Mouse (Mus musculus) thymus, postnatal 36 days (tissue): ENCODE data around the gene Pemt.
"Not testable (repeated sequence)": the region's sequence is repeated elsewhere in the genome, so short reads cannot be mapped to it uniquely, and the experiment has no call there.

Experiments used
- DNase-seq, 2 experiments: peaks; one replicate each; pipeline ENCODE4 v3.0.0; 2022; ENCODE audit warnings: mixed read lengths in 2 of 2

The Pemt gene

DNA sequence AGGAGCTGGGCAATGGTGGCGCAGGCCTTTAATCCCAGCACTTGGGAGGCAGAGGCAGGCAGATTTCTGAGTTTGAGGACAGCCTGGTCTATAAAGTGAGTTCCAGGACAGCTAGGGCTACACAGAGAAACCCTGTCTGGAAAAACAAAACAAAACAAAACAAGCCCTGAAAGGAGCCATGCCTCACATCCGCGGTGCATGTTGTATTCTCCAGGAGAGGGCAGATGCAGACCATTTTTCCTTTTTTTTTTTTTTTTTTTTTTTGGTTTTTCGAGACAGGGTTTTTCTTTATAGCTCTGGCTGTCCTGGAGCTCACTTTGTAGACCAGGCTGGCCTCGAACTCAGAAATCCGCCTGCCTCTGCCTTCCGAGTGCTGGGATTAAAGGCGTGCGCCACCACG is 101.4 kb downstream of the Pemt start:
- DNase-seq = not testable (repeated sequence)

- no peak for DNase-seq
These were observed 104.9 kb downstream of the Pemt start for GRCm38 (mm10) chr11:59941391-59941790.

- DNase-seq = no peak
These were observed 105.6 kb downstream of the Pemt start for GRCm38 (mm10) chr11:59940645-59941044.

GRCm38 (mm10) chr11:59939821-59940220 is 106.5 kb downstream of the Pemt start:
- DNase-seq = no peak

- DNase-seq = no peak
These were observed 108.7 kb downstream of the Pemt start for GRCm38 (mm10) chr11:59937615-59938014.

DNA sequence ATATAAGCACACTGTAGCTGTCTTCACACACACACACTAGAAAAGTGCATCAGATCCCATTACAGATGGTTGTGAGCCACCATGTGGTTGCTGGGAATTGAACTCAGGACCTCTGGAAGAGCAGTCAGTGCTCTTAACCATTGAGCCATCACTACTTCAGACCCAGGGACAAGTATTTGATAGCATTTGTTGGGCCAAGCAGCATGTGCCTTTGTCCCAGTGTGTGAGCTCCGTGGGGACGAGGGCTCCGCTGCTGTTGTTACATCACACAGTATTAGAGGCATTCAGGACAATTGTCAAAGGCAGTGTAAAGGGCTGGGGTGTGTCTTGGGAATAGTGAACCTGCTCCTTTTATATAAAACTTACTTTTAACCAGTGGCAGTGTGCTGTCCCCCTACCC is 109.3 kb downstream of the Pemt start:
- no peak for DNase-seq

DNA sequence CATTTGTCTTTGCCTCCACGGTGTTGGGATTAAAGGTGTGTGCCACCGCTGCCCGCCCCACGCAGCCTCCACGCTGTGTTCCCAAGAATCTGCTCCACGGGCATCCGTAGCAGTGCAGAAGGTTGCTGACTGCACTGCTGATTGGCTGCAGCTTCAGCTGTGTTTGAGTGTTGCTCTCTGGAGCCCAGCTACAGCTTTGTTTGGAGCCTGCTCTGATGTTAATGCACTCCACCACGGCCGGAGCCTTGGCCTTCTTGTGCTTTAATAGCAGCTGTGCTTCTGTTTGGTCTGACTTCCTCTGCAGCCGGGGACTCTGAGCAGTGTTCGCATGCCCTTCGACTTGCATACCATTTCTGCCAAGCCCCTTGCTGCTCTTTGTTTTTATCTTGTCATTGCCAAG is 112.3 kb downstream of the Pemt start:
- DNase-seq = no peak

GRCm38 (mm10) chr11:59932560-59933337 is 113.5 kb downstream of the Pemt start:
- no peak for DNase-seq

DNA sequence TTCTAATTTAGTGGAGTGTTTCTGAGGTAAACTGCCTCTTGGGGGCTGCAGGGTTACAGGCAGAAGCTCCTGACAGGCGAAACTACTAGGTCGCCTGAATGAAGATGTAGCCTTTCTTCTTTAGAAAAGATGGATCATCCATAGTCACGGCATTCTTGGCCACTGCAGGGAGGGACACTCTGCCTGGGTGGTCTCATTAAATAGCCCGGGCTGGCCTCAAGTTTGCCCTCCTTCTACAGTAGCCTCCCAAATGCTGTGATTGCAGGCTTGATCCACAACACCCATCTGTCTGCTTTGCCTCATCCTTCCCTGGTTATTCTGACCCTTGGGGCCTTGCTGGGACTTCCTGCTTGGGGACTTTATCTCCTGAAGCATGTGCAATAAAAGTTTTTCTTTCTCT is 116.3 kb downstream of the Pemt start:
- DNase-seq = no peak

- no peak for DNase-seq
These were observed 125.0 kb downstream of the Pemt start for GRCm38 (mm10) chr11:59921265-59921664.
